Mouse (Mus musculus): ENCODE results near the gene Hnrnpll. TPM values are rescaled to one million over a fixed set of nuclear protein-coding genes. Genes with fewer than 3 reads are reported as not detected.

Hnrnpll gene
- total RNA-seq, 2 experiments from 2014 or later = 62.8 to 67.1 TPM

DNA sequence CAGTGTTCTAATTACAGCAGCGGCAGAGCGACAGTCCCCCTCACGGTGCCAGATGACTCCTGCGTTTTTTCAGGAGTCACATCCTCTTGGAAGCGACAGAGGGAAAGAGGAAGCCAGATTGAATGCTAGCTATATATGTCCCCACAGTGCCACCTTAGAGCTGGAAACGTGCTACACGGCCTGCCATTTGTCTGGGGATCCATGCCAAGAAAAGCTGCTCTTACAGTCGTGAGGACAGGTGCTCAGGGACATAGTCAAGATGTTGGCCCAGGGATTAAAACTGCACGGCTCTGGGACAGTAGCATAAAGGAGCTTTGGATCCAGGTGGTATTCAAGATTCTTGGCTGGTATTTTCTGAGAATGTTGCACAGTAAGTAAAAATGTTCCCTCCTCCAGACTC lies 22.3 kb upstream of the Hnrnpll start:
- TF ChIP-seq CTCF (conservative IDR thresholded peaks at IDR 0.05) = no peak
- peak; percentile 32 to 42 for DNase-seq (ENCODE audit: low spot score in 2 of 2)
- Histone ChIP-seq H3K4me3 (no peak overlapping the region), H3K27ac (peak overlapping the region; percentile 59; the same call in 1 of the 2 replicates)

DNA sequence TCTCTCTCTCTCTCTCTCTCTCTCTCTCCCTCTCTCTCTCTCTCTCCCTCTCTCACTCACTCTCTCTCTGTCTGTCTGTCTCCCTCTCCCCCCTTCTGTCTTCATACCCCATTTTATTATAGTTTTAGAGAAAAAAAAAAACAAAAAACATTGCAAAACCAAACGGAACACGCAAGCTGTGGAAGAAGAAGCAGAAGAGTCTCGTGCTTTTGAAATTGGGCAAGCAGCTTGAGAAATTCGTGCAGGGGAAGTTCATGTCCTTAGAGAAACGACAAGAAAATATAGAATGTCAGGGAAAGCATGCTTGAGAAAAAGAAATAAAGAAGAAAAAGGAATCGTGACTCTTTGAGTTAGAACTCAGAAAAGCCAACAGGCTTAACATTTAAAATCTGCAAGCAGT lies 21.1 kb upstream of the Hnrnpll start:
- DNase-seq (ENCODE audit: low spot score in 2 of 2) = no peak
- no peak for TF ChIP-seq CTCF (conservative IDR thresholded peaks at IDR 0.05)
- Histone ChIP-seq H3K4me3 (no peak overlapping the region), H3K27ac (0 out of 2 replicates have a peak overlapping the region, but pooled peaks have one; percentile 59)

DNA sequence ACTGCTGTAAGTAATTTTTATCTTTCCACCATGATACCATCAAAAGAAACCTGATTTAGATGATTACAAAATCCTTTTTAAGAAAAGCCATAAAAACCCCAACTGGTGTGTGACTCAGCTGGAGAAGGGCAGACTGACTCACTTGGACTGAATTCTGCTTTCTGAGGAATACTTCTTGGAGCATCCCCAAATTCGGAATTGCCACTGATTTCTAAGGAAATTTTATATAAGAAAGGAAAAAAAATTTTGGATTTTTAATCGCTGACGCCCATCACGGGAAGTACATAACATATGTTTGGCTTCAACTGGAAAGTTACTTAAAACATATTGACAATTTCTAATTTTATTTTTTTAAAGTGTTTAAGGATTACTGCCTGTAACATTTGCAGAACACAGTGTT lies 16.6 kb upstream of the Hnrnpll start:
- H3K4me3 ChIP-seq = no peak overlapping the region
- peak; percentile 27 to 75 for DNase-seq (ENCODE audit: low spot score in 2 of 2)
- no peak for TF ChIP-seq CTCF (conservative IDR thresholded peaks at IDR 0.05)
- H3K27ac ChIP-seq = peak overlapping the region; percentile 74

DNA sequence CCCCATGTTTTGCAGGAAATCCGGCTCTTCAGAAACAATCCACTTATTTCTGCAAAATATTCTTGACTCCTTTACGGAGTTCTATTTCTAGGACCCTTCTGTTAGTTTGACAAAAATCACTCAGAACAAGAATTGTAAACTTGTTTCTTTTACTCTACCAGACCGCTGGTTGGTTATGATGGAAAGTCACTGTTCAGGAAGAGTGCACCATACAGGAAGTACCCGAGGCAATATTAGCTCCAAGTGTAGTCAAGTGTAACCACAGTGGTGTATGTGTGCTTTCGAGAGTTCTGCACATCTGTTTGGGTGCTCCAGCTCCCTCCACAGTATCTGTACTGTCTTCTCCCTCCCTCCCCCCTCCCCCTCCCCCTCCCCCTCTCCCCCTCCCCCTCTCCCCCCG lies 5.1 kb upstream of the Hnrnpll start:
- no peak overlapping the region for H3K4me3 ChIP-seq
- DNase-seq (ENCODE audit: low spot score in 2 of 2) = no peak
- H3K27ac ChIP-seq = no peak overlapping the region
- no peak for TF ChIP-seq CTCF (conservative IDR thresholded peaks at IDR 0.05)

DNA sequence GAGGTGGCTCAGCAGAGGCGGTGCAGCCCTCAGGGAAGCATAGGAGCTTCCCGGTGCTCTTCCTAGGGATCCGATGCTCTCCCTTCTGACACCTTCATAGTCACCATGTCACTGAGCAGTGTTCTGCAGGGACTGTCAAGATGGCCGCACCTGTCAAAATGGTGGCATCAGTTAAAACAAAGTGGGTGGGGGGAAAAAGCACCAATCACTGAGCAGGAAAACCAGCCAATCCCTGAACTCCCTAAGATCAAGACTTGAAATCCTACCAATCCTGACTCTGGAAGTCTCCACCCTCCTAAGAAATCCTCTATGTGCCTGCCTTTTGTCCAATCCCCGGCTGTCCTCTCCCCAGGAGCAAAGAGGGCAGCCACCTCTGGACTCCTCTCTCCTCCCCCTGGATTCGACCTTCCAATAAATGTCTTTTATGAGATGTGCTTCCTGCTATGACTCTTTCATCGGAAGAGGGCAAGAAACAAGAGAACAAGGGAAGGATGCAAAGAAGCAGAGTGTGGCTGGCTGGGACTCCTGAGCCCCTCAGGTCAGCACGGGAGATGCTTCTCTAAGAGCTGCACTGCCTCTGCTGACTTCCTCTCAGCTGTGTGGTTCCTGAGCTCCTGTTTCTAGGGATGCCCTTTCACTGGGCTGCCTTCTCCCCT lies 1.8 kb upstream of the Hnrnpll start:
- H3K4me3 ChIP-seq = no peak overlapping the region
- no peak for DNase-seq (ENCODE audit: low spot score in 2 of 2)
- H3K27ac ChIP-seq = no peak overlapping the region
- TF ChIP-seq CTCF (conservative IDR thresholded peaks at IDR 0.05) = no peak

DNA sequence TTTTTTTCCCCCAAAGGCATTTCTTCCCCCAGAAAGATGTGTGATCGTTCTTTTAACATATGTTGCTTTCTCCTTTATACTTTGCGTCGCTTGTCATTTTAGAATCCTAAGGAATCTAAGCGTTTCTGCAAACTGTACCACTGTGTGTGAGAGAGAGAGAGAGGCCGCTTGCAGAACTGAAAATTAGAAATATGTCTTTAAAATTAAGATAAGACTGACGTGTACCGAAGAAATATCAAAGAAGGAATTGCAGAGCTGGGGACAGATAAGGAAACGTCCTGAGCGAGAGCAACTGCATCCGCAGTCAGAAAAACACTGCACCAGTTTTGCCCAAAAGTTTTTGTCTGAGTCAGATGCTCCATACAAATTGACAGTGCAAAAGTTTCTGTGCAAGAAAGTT lies 1.3 kb upstream of the Hnrnpll start:
- H3K27ac ChIP-seq = no peak overlapping the region
- no peak for TF ChIP-seq CTCF (conservative IDR thresholded peaks at IDR 0.05)
- no peak for DNase-seq (ENCODE audit: low spot score in 2 of 2)
- no peak overlapping the region for H3K4me3 ChIP-seq

DNA sequence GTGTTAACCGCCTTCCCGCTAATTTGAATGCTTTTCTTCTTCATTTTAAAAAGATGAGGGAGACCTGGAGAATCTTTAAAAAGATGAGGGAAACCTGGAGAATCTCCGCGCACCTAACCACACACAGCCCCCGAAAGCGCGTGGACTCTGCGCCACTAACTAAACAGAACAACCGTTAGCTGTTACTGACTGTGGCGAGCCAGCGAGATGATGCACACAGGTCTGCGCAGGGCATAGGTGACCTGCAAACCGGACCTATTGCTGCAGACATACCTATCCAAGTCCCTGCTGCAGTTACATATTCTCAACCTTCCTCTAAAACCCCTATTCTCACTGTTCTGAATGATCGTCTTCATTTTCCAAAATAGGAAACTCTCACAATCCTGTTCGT lies 481 bp upstream of the Hnrnpll start:
- no peak for TF ChIP-seq CTCF (conservative IDR thresholded peaks at IDR 0.05)

DNA sequence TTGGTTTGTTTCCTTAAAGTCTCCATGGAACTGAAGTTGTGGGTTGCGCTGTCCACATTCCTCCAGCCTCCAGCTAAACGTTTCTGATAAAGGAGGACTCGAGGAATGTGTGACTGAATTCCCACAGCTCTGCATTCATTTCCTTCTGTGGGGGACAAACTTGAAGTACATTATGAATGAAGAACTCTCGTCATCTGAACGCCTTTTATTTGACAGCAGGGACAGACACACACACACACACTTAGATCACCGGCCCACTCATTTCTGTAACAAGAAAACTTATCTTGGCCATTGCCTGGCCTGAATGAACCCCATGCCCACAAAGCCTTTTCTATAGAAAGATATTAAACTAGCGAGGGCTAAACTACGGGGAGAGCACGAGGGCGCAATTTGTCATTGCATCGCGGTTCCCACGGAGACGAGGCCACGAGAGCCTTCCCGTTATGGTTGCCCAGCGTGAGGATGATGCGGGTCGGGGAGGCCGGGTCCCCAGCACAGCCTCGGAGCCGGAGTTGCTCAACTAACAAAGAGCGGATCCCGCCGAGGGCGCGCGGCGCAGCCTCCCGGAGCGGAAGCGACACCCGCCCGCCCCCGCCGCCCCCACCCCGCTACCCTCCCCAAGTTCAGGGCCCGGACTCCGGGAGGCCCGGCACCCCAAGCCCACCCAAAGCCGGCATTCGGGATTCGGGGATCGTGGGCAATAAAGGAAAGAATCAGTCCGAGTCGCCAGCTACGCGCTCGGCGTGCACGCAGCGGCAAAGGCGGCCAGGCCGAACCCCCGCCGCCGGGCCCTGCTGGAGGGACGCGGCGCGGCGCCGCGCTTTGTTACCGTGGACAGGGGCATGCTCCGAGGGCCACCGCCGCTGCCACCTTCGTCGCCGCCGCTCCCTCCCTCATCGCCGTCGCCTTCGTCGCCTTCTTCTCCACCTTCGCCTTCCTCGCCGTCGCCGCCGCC lies 1.0 kb downstream of the Hnrnpll start:
- Histone ChIP-seq H3K27ac (peak overlapping the region; percentile 94), H3K4me3 (peak overlapping the region; percentile 93)
- DNase-seq (ENCODE audit: low spot score in 2 of 2) = peak in 1 of 2 experiments; percentile 28
- no peak; the same call in 1 of the 2 replicates for TF ChIP-seq CTCF (conservative IDR thresholded peaks at IDR 0.05)

More for the DNA sequence above, 481 bp upstream of the Hnrnpll start:
- no peak for DNase-seq (ENCODE audit: low spot score in 2 of 2)
- H3K4me3 ChIP-seq = peak overlapping the region; percentile 93
- peak overlapping the region; percentile 94 for H3K27ac ChIP-seq

DNA sequence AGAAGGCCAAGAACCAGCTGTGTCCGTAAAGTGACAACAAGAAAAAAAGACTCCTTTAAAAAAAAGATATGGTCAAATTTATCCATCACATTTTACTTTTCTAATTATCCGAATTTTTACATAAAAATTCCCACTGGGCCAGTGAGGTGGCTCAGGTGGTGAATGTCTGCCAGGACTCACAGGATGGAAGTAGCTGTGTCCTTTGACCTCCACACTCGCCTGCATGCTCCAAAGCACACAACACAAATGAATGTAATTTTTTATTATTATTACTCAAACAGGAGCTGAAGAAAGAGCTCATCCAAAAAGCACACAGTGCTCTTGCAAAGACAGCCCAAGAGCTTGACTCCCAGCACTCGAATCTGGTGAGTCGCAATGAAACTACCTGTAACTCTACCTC lies 2.0 kb downstream of the Hnrnpll start:
- H3K27ac ChIP-seq = peak overlapping the region; percentile 94; the same call in 1 of the 2 replicates
- DNase-seq (ENCODE audit: low spot score in 2 of 2) = no peak
- no peak for TF ChIP-seq CTCF (conservative IDR thresholded peaks at IDR 0.05)
- H3K4me3 ChIP-seq = peak overlapping the region; percentile 93

DNA sequence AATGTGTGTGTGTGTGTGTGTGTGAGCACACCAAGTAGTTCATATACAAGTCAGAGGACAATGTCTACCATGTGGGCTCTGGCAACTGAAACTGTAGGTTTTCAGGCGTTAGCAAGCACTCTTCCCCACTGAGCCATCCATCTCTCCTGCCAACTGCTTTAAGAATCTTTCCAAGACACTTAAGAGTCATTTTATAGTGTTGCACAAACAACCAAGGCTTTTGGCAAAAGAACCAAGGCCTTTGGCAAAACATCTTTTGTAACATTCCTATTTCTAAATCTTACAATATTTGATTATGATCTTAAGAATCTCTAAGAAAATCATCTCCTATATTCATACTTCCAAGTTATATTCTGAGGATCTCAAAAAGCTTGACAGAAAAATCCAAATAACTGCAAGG lies 2.4 kb downstream of the Hnrnpll start:
- no peak for TF ChIP-seq CTCF (conservative IDR thresholded peaks at IDR 0.05)
- no peak for DNase-seq (ENCODE audit: low spot score in 2 of 2)
- peak overlapping the region; percentile 93 for H3K4me3 ChIP-seq
- 0 out of 2 replicates have a peak overlapping the region, but pooled peaks have one; percentile 94 for H3K27ac ChIP-seq

DNA sequence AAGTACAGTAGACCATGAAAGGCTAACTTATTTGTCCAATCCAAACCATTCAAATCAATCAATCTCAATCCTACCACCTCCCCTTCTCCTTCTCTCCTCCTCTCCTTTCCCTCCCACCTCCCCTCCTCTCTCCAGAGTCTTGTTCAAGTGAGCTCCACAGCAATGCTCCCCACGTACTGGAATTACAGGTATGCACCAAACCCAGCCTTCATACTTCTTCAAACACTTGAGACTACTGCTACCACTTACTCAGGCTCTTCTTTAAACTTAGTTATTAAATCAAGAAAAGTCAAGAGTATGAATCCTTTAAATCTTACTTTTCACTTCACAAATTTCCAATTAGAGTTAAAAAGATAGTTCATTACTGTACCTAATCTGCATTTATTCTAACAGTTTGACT lies 3.6 kb downstream of the Hnrnpll start:
- H3K4me3 ChIP-seq = no peak overlapping the region; the same call in 1 of the 2 replicates
- no peak overlapping the region for H3K27ac ChIP-seq
- no peak for TF ChIP-seq CTCF (conservative IDR thresholded peaks at IDR 0.05)
- no peak for DNase-seq (ENCODE audit: low spot score in 2 of 2)

DNA sequence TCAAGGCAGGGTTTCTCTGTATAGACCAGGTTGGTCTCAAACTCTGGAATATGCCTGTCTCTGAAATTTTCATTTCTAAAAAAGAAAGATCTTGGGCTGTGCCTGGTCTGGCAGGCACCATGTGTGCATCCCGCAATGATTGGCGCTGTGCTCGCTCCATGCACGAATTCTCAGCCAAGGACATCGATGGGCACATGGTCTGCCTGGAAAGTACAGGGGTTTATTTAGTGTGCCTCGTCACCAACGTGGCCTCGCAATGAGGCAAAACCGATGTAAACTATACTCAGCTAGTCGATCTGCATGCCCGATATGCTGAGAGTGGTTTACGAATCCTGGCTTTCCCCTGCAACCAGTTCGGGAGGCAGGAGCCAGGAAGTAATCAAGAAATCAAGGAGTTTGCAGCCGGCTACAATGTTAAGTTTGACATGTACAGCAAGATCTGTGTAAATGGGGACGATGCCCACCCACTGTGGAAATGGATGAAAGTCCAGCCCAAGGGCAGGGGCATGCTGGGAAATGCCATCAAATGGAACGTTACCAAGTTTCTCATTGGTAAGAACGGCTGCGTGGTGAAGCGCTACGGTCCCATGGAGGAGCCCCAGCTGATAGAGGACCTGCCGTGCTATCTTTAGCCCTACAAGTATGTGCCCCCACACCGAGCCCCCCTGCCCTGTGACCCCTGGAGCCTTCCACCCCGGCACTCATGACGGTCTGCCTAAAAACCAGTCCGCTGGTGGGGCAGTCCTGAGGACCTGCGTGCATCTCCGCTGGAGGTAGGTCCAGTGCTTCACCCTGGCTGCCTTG lies 8.0 kb downstream of the Hnrnpll start:
- peak overlapping the region; percentile 46; the same call in 1 of the 2 replicates for H3K27ac ChIP-seq
- no peak for TF ChIP-seq CTCF (conservative IDR thresholded peaks at IDR 0.05)
- peak in 1 of 2 experiments; percentile 35 for DNase-seq (ENCODE audit: low spot score in 2 of 2)
- H3K4me3 ChIP-seq = peak overlapping the region; percentile 8
